In genomic region chr4:138130149-138130548, GRCm38 (mm10) we compare ENCODE assay signal across 16 mouse cellular contexts.
DNase-seq lines count a peak whose midpoint lies in the region; ATAC-seq and TF ChIP-seq lines count a peak whose summit lies in the region.
"Had no signal": no experiment of that assay in that cellular context is flagged by ENCODE, and none has a peak within 500 bp of the region (broad histone marks: within the 10 kb centered on the region; RNA-seq: fewer than 3 reads in every experiment).

No protein-coding gene starts in this region.

- DNase-seq in hindbrain, embryonic 10.5 days (ENCODE audit: low spot score) = no peak
- DNase-seq in midbrain, postnatal 0 days (ENCODE audit: low spot score) = no peak
- peak; percentile 43 for DNase-seq in CH12.LX (ENCODE audit: extremely low read depth)
- DNase-seq in induced T-regulatory cell, adult 2 months (ENCODE audit: low read depth) = peak; percentile 37
- DNase-seq in adrenal gland, adult 8-10 months = no peak
- DNase-seq: cerebellum, postnatal 25 days; gastrocnemius, postnatal 36 days; kidney, postnatal 36 days; lung, postnatal 10 days; retina, postnatal 1 day; spleen, adult 18-20 months had no signal

- in situ Hi-C loops in CH12.LX (cut with MboI; ENCODE audit: low pct_ligation_motif_present, low pct_unique_long_range_greater_than_20kb, low sequenced_read_pairs) = no loop called here

- H3K9me3 ChIP-seq in hindbrain, embryonic 12.5 days (replicated peaks) = no peaks in the 10 kb centered on the region
- H3K9me3 ChIP-seq in hindbrain, embryonic 10.5 days = no peaks in the 10 kb centered on the region
- no peaks in the 10 kb centered on the region for H3K9me3 ChIP-seq in midbrain, postnatal 0 days (ENCODE audit: low read length)
- H3K9me3 ChIP-seq in midbrain, embryonic 16.5 days (replicated peaks; ENCODE audit: control insufficient read depth, low read length, poor library complexity, severe bottlenecking) = no peaks in the 10 kb centered on the region
- H3K9me3 ChIP-seq in CH12.LX (replicated peaks; ENCODE audit: low read length) = no peaks in the 10 kb centered on the region
- H3K9me3 ChIP-seq: forebrain, embryonic 15.5 days; midbrain, embryonic 10.5 days had no signal

- peak; percentile 62 for TF ChIP-seq CTCF in midbrain, postnatal 0 days (IDR thresholded peaks at IDR 0.05)
- peak in 1 of 2 experiments; percentile 62; a peak in 2 of 4 replicates for TF ChIP-seq CTCF in CH12.LX (conservative IDR thresholded peaks at IDR 0.05 in 1 of 2, IDR thresholded peaks at IDR 0.05 in 1 of 2; ENCODE audit: low read depth in 2 of 2, low read length in 2 of 2)

- TF ChIP-seq EP300 in CH12.LX (IDR thresholded peaks at IDR 0.05; ENCODE audit: low read length) = no peak

- H3K4me3 ChIP-seq in hindbrain, embryonic 12.5 days = no peak overlapping the region
- H3K4me3 ChIP-seq in hindbrain, embryonic 10.5 days = no peak overlapping the region
- no peak overlapping the region for H3K4me3 ChIP-seq in midbrain, postnatal 0 days (ENCODE audit: low read depth, low read length)
- no peak overlapping the region for H3K4me3 ChIP-seq in midbrain, embryonic 16.5 days (ENCODE audit: low read depth, low read length)
- H3K4me3 ChIP-seq in CH12.LX (replicated peaks in 1 of 3; ENCODE audit: low read depth in 2 of 3, low read length in 2 of 3, poor library complexity in 1 of 3) = no peak overlapping the region
- H3K4me3 ChIP-seq: forebrain, embryonic 15.5 days; midbrain, embryonic 10.5 days had no signal

- dilution Hi-C loops in CH12.LX (cut with MboI; ENCODE audit: extremely low pct_ligation_motif_present, extremely low pct_unique_long_range_greater_than_20kb, low sequenced_read_pairs) = no loop called here

- H3K9ac ChIP-seq in hindbrain, embryonic 12.5 days = no peak overlapping the region
- H3K9ac ChIP-seq in midbrain, postnatal 0 days (replicated peaks; ENCODE audit: low read length, poor library complexity, severe bottlenecking) = no peak overlapping the region
- no peak overlapping the region for H3K9ac ChIP-seq in midbrain, embryonic 16.5 days (ENCODE audit: low read depth, low read length)
- no peak overlapping the region for H3K9ac ChIP-seq in CH12.LX (ENCODE audit: insufficient read depth, low read depth)
- H3K9ac ChIP-seq: forebrain, embryonic 15.5 days had no signal

- peaks cover 11% of the 10 kb centered on the region for H3K4me1 ChIP-seq in hindbrain, embryonic 12.5 days
- H3K4me1 ChIP-seq in hindbrain, embryonic 10.5 days (replicated peaks) = no peaks in the 10 kb centered on the region
- H3K4me1 ChIP-seq in midbrain, postnatal 0 days (ENCODE audit: insufficient read depth, low read length) = no peaks in the 10 kb centered on the region; the same call in 1 of the 2 replicates
- H3K4me1 ChIP-seq in midbrain, embryonic 16.5 days (ENCODE audit: control insufficient read depth, insufficient read depth, low read length) = peaks cover 4% of the 10 kb centered on the region
- peaks cover 0 to 12% of the 10 kb centered on the region in 2 experiments; a peak in 2 of 4 replicates for H3K4me1 ChIP-seq in CH12.LX (ENCODE audit: control insufficient read depth in 1 of 2, insufficient read depth in 2 of 2)
- H3K4me1 ChIP-seq: midbrain, embryonic 10.5 days had no signal

- TF ChIP-seq RAD21 in CH12.LX (IDR thresholded peaks at IDR 0.05; ENCODE audit: low read depth, low read length) = peak; percentile 34

- no peak for ATAC-seq in hindbrain, embryonic 12.5 days (ENCODE audit: low FRiP score)
- no peak for ATAC-seq in midbrain, postnatal 0 days (ENCODE audit: low FRiP score)
- no peak for ATAC-seq in midbrain, embryonic 16.5 days
- ATAC-seq in activated CD4-positive, CD25-positive, alpha-beta regulatory T cell, adult 4 months = no peak
- ATAC-seq: forebrain, embryonic 15.5 days had no signal

- no peaks in the 10 kb centered on the region; the same call in 1 of the 2 replicates for H3K79me2 ChIP-seq in CH12.LX (replicated peaks; ENCODE audit: control insufficient read depth, extremely low read depth, insufficient read depth, poor library complexity, severe bottlenecking)

- no peak for TF ChIP-seq POLR2A in CH12.LX (IDR thresholded peaks at IDR 0.05; ENCODE audit: low read depth, low read length)

- H3K27me3 ChIP-seq in hindbrain, embryonic 12.5 days = no peaks in the 10 kb centered on the region
- H3K27me3 ChIP-seq in hindbrain, embryonic 10.5 days (ENCODE audit: insufficient read depth, poor library complexity, severe bottlenecking) = no peaks in the 10 kb centered on the region
- no peaks in the 10 kb centered on the region for H3K27me3 ChIP-seq in midbrain, postnatal 0 days (ENCODE audit: insufficient read depth, low read length)
- H3K27me3 ChIP-seq in midbrain, embryonic 16.5 days (ENCODE audit: control insufficient read depth, insufficient read depth, low read depth, low read length) = no peaks in the 10 kb centered on the region
- no peaks in the 10 kb centered on the region for H3K27me3 ChIP-seq in CH12.LX (replicated peaks)
- H3K27me3 ChIP-seq: forebrain, embryonic 15.5 days had no signal

- 76% methylated on average over 2 of the region's 2 CpGs for WGBS in hindbrain, embryonic 12.5 days
- WGBS in hindbrain, embryonic 10.5 days = 83% methylated on average over 2 of the region's 2 CpGs
- 69% methylated on average over 2 of the region's 2 CpGs for WGBS in midbrain, postnatal 0 days
- WGBS in midbrain, embryonic 16.5 days = 72% methylated on average over 2 of the region's 2 CpGs

- peak overlapping the region; percentile 30; the same call in 1 of the 2 replicates for H3K27ac ChIP-seq in hindbrain, embryonic 12.5 days
- no peak overlapping the region for H3K27ac ChIP-seq in hindbrain, embryonic 10.5 days
- H3K27ac ChIP-seq in midbrain, postnatal 0 days (ENCODE audit: low read depth, low read length) = no peak overlapping the region
- H3K27ac ChIP-seq in midbrain, embryonic 16.5 days (ENCODE audit: low read length) = no peak overlapping the region
- no peak overlapping the region for H3K27ac ChIP-seq in CH12.LX (ENCODE audit: insufficient read depth, low read depth)
- H3K27ac ChIP-seq: forebrain, embryonic 15.5 days; midbrain, embryonic 10.5 days had no signal

- H3K36me3 ChIP-seq in hindbrain, embryonic 12.5 days = peaks cover 46% of the 10 kb centered on the region
- H3K36me3 ChIP-seq in hindbrain, embryonic 10.5 days = peaks cover 95% of the 10 kb centered on the region
- H3K36me3 ChIP-seq in midbrain, postnatal 0 days (ENCODE audit: insufficient read depth, low read length) = peaks cover 17% of the 10 kb centered on the region
- peaks cover 5% of the 10 kb centered on the region for H3K36me3 ChIP-seq in midbrain, embryonic 16.5 days (ENCODE audit: control insufficient read depth, insufficient read depth, low read length)
- peaks cover 48 to 86% of the 10 kb centered on the region in 2 experiments for H3K36me3 ChIP-seq in CH12.LX (replicated peaks in 1 of 2; ENCODE audit: control insufficient read depth in 1 of 2, insufficient read depth in 1 of 2, low read length in 1 of 2)

- H3K4me2 ChIP-seq in hindbrain, embryonic 12.5 days (replicated peaks) = no peak overlapping the region
- H3K4me2 ChIP-seq in midbrain, postnatal 0 days (ENCODE audit: low read depth, low read length, poor library complexity, severe bottlenecking) = no peak overlapping the region
- no peak overlapping the region for H3K4me2 ChIP-seq in midbrain, embryonic 16.5 days (ENCODE audit: low read length)
- no peak overlapping the region for H3K4me2 ChIP-seq in CH12.LX (ENCODE audit: insufficient read depth, low read depth, poor library complexity, severe bottlenecking)
- H3K4me2 ChIP-seq: forebrain, embryonic 15.5 days had no signal

TF ChIP-seq in CH12.LX, 34 proteins besides CTCF, POLR2A, EP300 and RAD21:
- TF ChIP-seq E2F4 (IDR thresholded peaks at IDR 0.05; ENCODE audit: insufficient replicate concordance, low read depth, low read length) = no peak
- peak; percentile 84 for TF ChIP-seq MYC (IDR thresholded peaks at IDR 0.05; ENCODE audit: low read depth, low read length)
- no peak for TF ChIP-seq KAT2A (IDR thresholded peaks at IDR 0.05; ENCODE audit: insufficient replicate concordance, low read length)
- no peak for TF ChIP-seq USF1 (IDR thresholded peaks at IDR 0.05; ENCODE audit: low read depth, low read length)
- TF ChIP-seq HCFC1 (IDR thresholded peaks at IDR 0.05; ENCODE audit: low read depth, low read length) = no peak
- TF ChIP-seq PAX5 (IDR thresholded peaks at IDR 0.05; ENCODE audit: low read length) = no peak
- peak; percentile 17 for TF ChIP-seq SMC3 (IDR thresholded peaks at IDR 0.05; ENCODE audit: low read depth, low read length)
- TF ChIP-seq MAX (IDR thresholded peaks at IDR 0.05; ENCODE audit: low read length) = 0 out of 2 replicates have a peak, but pooled peaks have one; percentile 18
- TF ChIP-seq ZNF384 (IDR thresholded peaks at IDR 0.05; ENCODE audit: low read depth, low read length) = peak; percentile 91

Comparison
In these comparisons a context has a peak if more than half of its experiments do, and no peak if none do; other contexts are left out.
1. DNase-seq: peak in CH12.LX (single experiment) and induced T-regulatory cell, adult 2 months (single experiment); none in hindbrain, embryonic 10.5 days (single experiment), midbrain, postnatal 0 days (single experiment) and adrenal gland, adult 8-10 months (single experiment).